Mouse (Mus musculus) cerebellum, adult 8-10 months (tissue): Measurements from ENCODE around the gene Olfr944.

Experiments
- DNase-seq: peaks from one replicate; pipeline ENCODE4 v3.0.0; 2022

The Olfr944 gene

GRCm38 (mm10) chr9:39201620-39202019 lies at the start of gene Olfr944:
Gene Olfr944, plus strand, starts transcription at chr9:39201920.
- no peak for DNase-seq

DNA sequence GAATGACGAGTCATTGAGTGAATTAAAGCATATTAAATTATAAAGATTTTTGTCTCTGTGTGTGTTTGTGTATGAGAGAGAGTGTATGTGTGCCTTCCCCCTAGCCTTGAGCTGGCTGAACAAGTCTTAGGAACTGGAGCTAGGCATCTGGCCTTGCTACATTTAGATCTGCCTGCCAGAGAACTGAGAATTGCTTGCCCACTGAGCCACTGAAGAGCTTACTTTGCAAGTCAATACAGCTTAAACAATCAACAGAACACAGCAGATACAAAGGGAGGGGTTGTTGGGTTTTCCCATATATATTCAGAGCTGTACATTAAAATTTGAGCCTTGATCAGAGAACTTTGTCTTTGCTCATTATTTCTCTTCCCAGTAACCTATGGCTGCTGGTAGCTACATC lies 49.3 kb upstream of the Olfr944 start:
- no peak for DNase-seq

DNA sequence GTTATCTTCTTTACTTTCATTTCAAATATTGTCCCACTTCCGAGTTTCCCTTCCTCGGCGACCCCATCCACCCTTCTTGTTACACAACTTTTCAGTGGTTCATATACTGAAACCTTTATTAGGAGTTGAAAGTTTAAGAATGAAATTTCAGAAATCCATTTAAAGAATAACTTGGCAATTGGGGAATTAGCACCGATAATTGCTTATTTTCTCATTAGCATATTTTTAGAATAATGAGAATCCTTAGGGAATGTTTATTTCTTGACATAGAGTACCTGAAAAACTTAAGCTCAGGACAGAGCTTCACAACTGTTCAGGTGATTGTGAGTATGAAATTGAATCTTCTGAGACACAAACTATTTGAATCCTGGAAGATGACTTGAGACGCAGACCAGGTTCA lies 35.7 kb upstream of the Olfr944 start, which contains the start of gene Olfr943:
Gene Olfr943, plus strand, starts transcription at position 301 of the 400 bp plus-strand sequence.
- DNase-seq, result no peak

- no peak for DNase-seq
These were observed 48.2 kb downstream of the Olfr944 start, which contains the start of gene Olfr1537 for GRCm38 (mm10) chr9:39249894-39250293. Gene Olfr1537, minus strand, starts transcription at chr9:39249994.
